Mouse (Mus musculus): Measurements from ENCODE around the gene Tmem274. TPM values are rescaled to one million over a fixed set of nuclear protein-coding genes. Genes with fewer than 3 reads are reported as not detected.

Gene Tmem274
- total and polyA plus RNA-seq, 3 experiments, result not detected

GRCm38 (mm10) chr4:149444964-149445701 is 32.0 kb upstream of the Tmem274 start:
- ATAC-seq (ENCODE audit: extremely low read depth, insufficient number of reproducible peaks, low FRiP score, poor library complexity, severe bottlenecking) (peak; percentile 88), DNase-seq (ENCODE audit: low spot score) (peak; percentile 86)
- Histone ChIP-seq H3K4me1 (ENCODE audit: insufficient read depth, low read depth, low read length) (peaks cover 48% of the 10 kb centered on the region), H3K36me3 (replicated peaks) (no peaks in the 10 kb centered on the region), H3K4me3 (ENCODE audit: low read depth, low read length) (peak overlapping the region; percentile 69), H3K9me3 (replicated peaks) (no peaks in the 10 kb centered on the region), H3K27me3 (ENCODE audit: insufficient read depth, low read length) (no peaks in the 10 kb centered on the region)
- TF ChIP-seq TAL1 (conservative IDR thresholded peaks at IDR 0.05; ENCODE audit: low read depth, low read length), result no peak
- no peak for TF ChIP-seq GATA1 (IDR thresholded peaks at IDR 0.05; ENCODE audit: borderline replicate concordance, low read length)
- TF ChIP-seq GATA2 (IDR thresholded peaks at IDR 0.05; ENCODE audit: borderline replicate concordance, low read depth, low read length), result no peak
- no peak for TF ChIP-seq POLR2AphosphoS5 (IDR thresholded peaks at IDR 0.05; ENCODE audit: insufficient replicate concordance, low read depth, low read length)
- TF ChIP-seq CTCF (IDR thresholded peaks at IDR 0.05; ENCODE audit: low read depth, low read length), result peak; percentile 41

- ATAC-seq (ENCODE audit: extremely low read depth, insufficient number of reproducible peaks, low FRiP score, poor library complexity, severe bottlenecking), result no peak
- H3K27me3 ChIP-seq (ENCODE audit: insufficient read depth, low read length), result no peaks in the 10 kb centered on the region
Observed at GRCm38 (mm10) chr4:149445868-149446267, 31.3 kb upstream of the Tmem274 start.

GRCm38 (mm10) chr4:149446309-149446708 is 30.9 kb upstream of the Tmem274 start:
- H3K36me3 ChIP-seq (replicated peaks), result no peaks in the 10 kb centered on the region
- ATAC-seq (ENCODE audit: extremely low read depth, insufficient number of reproducible peaks, low FRiP score, poor library complexity, severe bottlenecking) (no peak), DNase-seq (ENCODE audit: low spot score) (no peak)
- H3K9me3 ChIP-seq (replicated peaks), result no peaks in the 10 kb centered on the region
- no peak for TF ChIP-seq CTCF (IDR thresholded peaks at IDR 0.05; ENCODE audit: low read depth, low read length)
- TF ChIP-seq TAL1 (conservative IDR thresholded peaks at IDR 0.05; ENCODE audit: low read depth, low read length), result no peak
- TF ChIP-seq POLR2AphosphoS5 (IDR thresholded peaks at IDR 0.05; ENCODE audit: insufficient replicate concordance, low read depth, low read length), result no peak
- TF ChIP-seq GATA1 (IDR thresholded peaks at IDR 0.05; ENCODE audit: borderline replicate concordance, low read length), result no peak
- no peak for TF ChIP-seq GATA2 (IDR thresholded peaks at IDR 0.05; ENCODE audit: borderline replicate concordance, low read depth, low read length)
- H3K4me3 ChIP-seq (ENCODE audit: low read depth, low read length), result no peak overlapping the region
- no peaks in the 10 kb centered on the region for H3K27me3 ChIP-seq (ENCODE audit: insufficient read depth, low read length)
- H3K4me1 ChIP-seq (ENCODE audit: insufficient read depth, low read depth, low read length), result peaks cover 37% of the 10 kb centered on the region

More at GRCm38 (mm10) chr4:149445868-149446267, 31.3 kb upstream of the Tmem274 start:
- Histone ChIP-seq H3K4me1 (ENCODE audit: insufficient read depth, low read depth, low read length) (peaks cover 40% of the 10 kb centered on the region), H3K4me3 (ENCODE audit: low read depth, low read length) (peak overlapping the region; percentile 6; the same call in 1 of the 2 replicates), H3K36me3 (replicated peaks) (no peaks in the 10 kb centered on the region), H3K9me3 (replicated peaks) (no peaks in the 10 kb centered on the region)
- no peak for DNase-seq (ENCODE audit: low spot score)
- TF ChIP-seq CTCF (IDR thresholded peaks at IDR 0.05; ENCODE audit: low read depth, low read length), result no peak
- TF ChIP-seq POLR2AphosphoS5 (IDR thresholded peaks at IDR 0.05; ENCODE audit: insufficient replicate concordance, low read depth, low read length), result no peak
- TF ChIP-seq GATA1 (IDR thresholded peaks at IDR 0.05; ENCODE audit: borderline replicate concordance, low read length), result no peak
- no peak for TF ChIP-seq TAL1 (conservative IDR thresholded peaks at IDR 0.05; ENCODE audit: low read depth, low read length)
- TF ChIP-seq GATA2 (IDR thresholded peaks at IDR 0.05; ENCODE audit: borderline replicate concordance, low read depth, low read length), result no peak

GRCm38 (mm10) chr4:149450636-149451035 is 26.5 kb upstream of the Tmem274 start:
- Histone ChIP-seq H3K9me3 (replicated peaks) (0 out of 2 replicates have a peak, but pooled peaks cover 2% of the 10 kb centered on the region), H3K4me1 (ENCODE audit: insufficient read depth, low read depth, low read length) (peaks cover 11% of the 10 kb centered on the region), H3K27me3 (ENCODE audit: insufficient read depth, low read length) (peaks cover 14% of the 10 kb centered on the region), H3K4me3 (ENCODE audit: low read depth, low read length) (no peak overlapping the region), H3K36me3 (replicated peaks) (no peaks in the 10 kb centered on the region)
- no peak for ATAC-seq (ENCODE audit: extremely low read depth, insufficient number of reproducible peaks, low FRiP score, poor library complexity, severe bottlenecking)
- TF ChIP-seq POLR2AphosphoS5 (IDR thresholded peaks at IDR 0.05; ENCODE audit: insufficient replicate concordance, low read depth, low read length), result no peak
- no peak for TF ChIP-seq GATA1 (IDR thresholded peaks at IDR 0.05; ENCODE audit: borderline replicate concordance, low read length)
- TF ChIP-seq CTCF (IDR thresholded peaks at IDR 0.05; ENCODE audit: low read depth, low read length), result no peak
- DNase-seq (ENCODE audit: low spot score), result no peak

- no peak for ATAC-seq (ENCODE audit: extremely low read depth, insufficient number of reproducible peaks, low FRiP score, poor library complexity, severe bottlenecking)
- Histone ChIP-seq H3K4me1 (ENCODE audit: insufficient read depth, low read depth, low read length) (0 out of 2 replicates have a peak, but pooled peaks cover 3% of the 10 kb centered on the region), H3K4me3 (ENCODE audit: low read depth, low read length) (no peak overlapping the region), H3K36me3 (replicated peaks) (no peaks in the 10 kb centered on the region), H3K9me3 (replicated peaks) (0 out of 2 replicates have a peak, but pooled peaks cover 2% of the 10 kb centered on the region), H3K27me3 (ENCODE audit: insufficient read depth, low read length) (peaks cover 14% of the 10 kb centered on the region)
- TF ChIP-seq TAL1 (conservative IDR thresholded peaks at IDR 0.05; ENCODE audit: low read depth, low read length) (no peak), CTCF (IDR thresholded peaks at IDR 0.05; ENCODE audit: low read depth, low read length) (no peak), GATA2 (IDR thresholded peaks at IDR 0.05; ENCODE audit: borderline replicate concordance, low read depth, low read length) (no peak), POLR2AphosphoS5 (IDR thresholded peaks at IDR 0.05; ENCODE audit: insufficient replicate concordance, low read depth, low read length) (no peak), GATA1 (IDR thresholded peaks at IDR 0.05; ENCODE audit: borderline replicate concordance, low read length) (no peak)
- DNase-seq (ENCODE audit: low spot score), result no peak
Observed at GRCm38 (mm10) chr4:149453656-149454055, 23.5 kb upstream of the Tmem274 start.

- DNase-seq (ENCODE audit: low spot score), result no peak
- ATAC-seq (ENCODE audit: extremely low read depth, insufficient number of reproducible peaks, low FRiP score, poor library complexity, severe bottlenecking), result no peak
Observed at GRCm38 (mm10) chr4:149454263-149454662, 22.9 kb upstream of the Tmem274 start.

More at GRCm38 (mm10) chr4:149454263-149454662, 22.9 kb upstream of the Tmem274 start:
- H3K27me3 ChIP-seq (ENCODE audit: insufficient read depth, low read length), result peaks cover 14% of the 10 kb centered on the region
- H3K4me1 ChIP-seq (ENCODE audit: insufficient read depth, low read depth, low read length), result 0 out of 2 replicates have a peak, but pooled peaks cover 3% of the 10 kb centered on the region
- TF ChIP-seq POLR2AphosphoS5 (IDR thresholded peaks at IDR 0.05; ENCODE audit: insufficient replicate concordance, low read depth, low read length), result no peak
- TF ChIP-seq TAL1 (conservative IDR thresholded peaks at IDR 0.05; ENCODE audit: low read depth, low read length), result no peak
- H3K36me3 ChIP-seq (replicated peaks), result no peaks in the 10 kb centered on the region
- no peak overlapping the region for H3K4me3 ChIP-seq (ENCODE audit: low read depth, low read length)
- 0 out of 2 replicates have a peak, but pooled peaks cover 2% of the 10 kb centered on the region for H3K9me3 ChIP-seq (replicated peaks)
